Mouse (Mus musculus): ENCODE data around the gene Kcnk10. TPM values are rescaled to one million over a fixed set of nuclear protein-coding genes. Genes with fewer than 3 reads are reported as not detected.

Gene Kcnk10
- not detected in 2 replicates for polyA plus RNA-seq (2015; fragmentation: Nextera tagmentation; extraction: Ambion mirVana)

GRCm38 (mm10) chr12:98577861-98578360 lies at the start of gene Kcnk10:
TSS of gene Kcnk10 (minus strand) at chr12:98578310.

GRCm38 (mm10) chr12:98627392-98628259 lies 49.5 kb upstream of the Kcnk10 start, which contains the start of gene Spata7:
TSS of gene Spata7 (plus strand) at chr12:98628157.

Other genes starting within 250 kb of the Kcnk10 start
- gene Spata7, start 49.8 kb upstream of the Kcnk10 start, polyA plus RNA-seq (2015; fragmentation: Nextera tagmentation; extraction: Ambion mirVana): 4.0 and 4.8 TPM in 2 replicates
- 9.2 and 10.3 TPM in 2 replicates for gene Ptpn21, start 159.1 kb upstream of the Kcnk10 start, polyA plus RNA-seq (2015; fragmentation: Nextera tagmentation; extraction: Ambion mirVana)
- gene Zc3h14, start 168.7 kb upstream of the Kcnk10 start, polyA plus RNA-seq (2015; fragmentation: Nextera tagmentation; extraction: Ambion mirVana): 46.7 and 58.4 TPM in 2 replicates

Data from urinary bladder, postnatal 0 days (tissue).